Mouse (Mus musculus) ES-Bruce4 (cell line): ENCODE results near the gene Trappc2l. TPM values are rescaled to one million over a fixed set of nuclear protein-coding genes. Genes with fewer than 3 reads are reported as not detected.
"Not testable (repeated sequence)": the region's sequence is repeated elsewhere in the genome, so short reads cannot be mapped to it uniquely, and the experiment has no call there.

Experiments used
- H3K27ac ChIP-seq: 2 replicates; pipeline ENCODE4 v1.5.1; 2012; ENCODE audit warnings: low read length, inconsistent platforms; ENCODE audit not compliant: insufficient read depth
- H3K27me3 ChIP-seq: 2 replicates; pipeline ENCODE4 v1.6.1; 2012; ENCODE audit warnings: mild to moderate bottlenecking, low read length, inconsistent platforms; ENCODE audit not compliant: control insufficient read depth, poor library complexity, insufficient read depth, severe bottlenecking
- H3K36me3 ChIP-seq: 2 replicates; pipeline ENCODE4 v1.6.1; 2012; ENCODE audit warnings: inconsistent platforms, mild to moderate bottlenecking, low read length, moderate library complexity; ENCODE audit not compliant: control insufficient read depth, poor library complexity, insufficient read depth, severe bottlenecking
- H3K4me1 ChIP-seq: one replicate; pipeline ENCODE4 v1.8.1; 2011; ENCODE audit warnings: low read length; ENCODE audit not compliant: control insufficient read depth, insufficient read depth
- H3K4me3 ChIP-seq: 2 replicates; pipeline ENCODE4 v1.5.1; 2011; ENCODE audit warnings: low read depth, mild to moderate bottlenecking, low read length
- H3K9ac ChIP-seq: 2 replicates; pipeline ENCODE4 v1.6.1; 2012; ENCODE audit warnings: low read depth, mild to moderate bottlenecking, inconsistent platforms; ENCODE audit not compliant: poor library complexity, severe bottlenecking
- H3K9me3 ChIP-seq: replicated peaks from 2 replicates; pipeline ENCODE4 v1.6.1; 2012; ENCODE audit warnings: mild to moderate bottlenecking, low read length, inconsistent platforms; ENCODE audit not compliant: control insufficient read depth, poor library complexity, insufficient read depth, severe bottlenecking
- CTCF ChIP-seq: IDR thresholded peaks from one replicate; pipeline ENCODE4 v1.8.1; 2011; ENCODE audit warnings: low read depth, low read length
- EP300 ChIP-seq: IDR thresholded peaks from 2 replicates; pipeline ENCODE4 v1.6.1; 2011; ENCODE audit warnings: low read depth, low read length; ENCODE audit not compliant: insufficient read depth
- POLR2A ChIP-seq: IDR thresholded peaks from one replicate; pipeline ENCODE4 v1.8.1; 2011; ENCODE audit warnings: low read length; ENCODE audit not compliant: insufficient read depth
- polyA plus RNA-seq: library from polyadenylated mRNA; stranded (reverse); fragments of >200 nt; gene quantifications from 2 replicates; pipeline ENCODE4 v1.2.4, GENCODE M21; 2011; ENCODE audit warnings: low read depth; ENCODE audit not compliant: missing spikeins, insufficient read depth, insufficient read length

Gene Trappc2l
- polyA plus RNA-seq, 1 experiment, result 19.3 TPM

GRCm38 (mm10) chr8:122625811-122626210 lies 14.4 kb downstream of the Trappc2l start:
- Histone ChIP-seq H3K9me3 (no peaks in the 10 kb centered on the region), H3K9ac (no peak overlapping the region), H3K27me3 (no peaks in the 10 kb centered on the region), H3K4me3 (no peak overlapping the region), H3K27ac (no peak overlapping the region), H3K4me1 (no peaks in the 10 kb centered on the region), H3K36me3 (no peaks in the 10 kb centered on the region)
- TF ChIP-seq CTCF, result no peak
- no peak for TF ChIP-seq EP300
- no peak for TF ChIP-seq POLR2A

- Histone ChIP-seq H3K27me3 (no peaks in the 10 kb centered on the region), H3K27ac (no peak overlapping the region), H3K4me1 (no peaks in the 10 kb centered on the region), H3K4me3 (no peak overlapping the region), H3K9ac (no peak overlapping the region), H3K9me3 (no peaks in the 10 kb centered on the region), H3K36me3 (no peaks in the 10 kb centered on the region)
- no peak for TF ChIP-seq POLR2A
Observed at GRCm38 (mm10) chr8:122626896-122627295, 15.5 kb downstream of the Trappc2l start.

GRCm38 (mm10) chr8:122629388-122629787 lies 17.9 kb downstream of the Trappc2l start:
- no peaks in the 10 kb centered on the region for H3K36me3 ChIP-seq
- no peaks in the 10 kb centered on the region for H3K9me3 ChIP-seq
- H3K9ac ChIP-seq, result no peak overlapping the region
- no peak overlapping the region for H3K4me3 ChIP-seq
- no peak overlapping the region for H3K27ac ChIP-seq
- TF ChIP-seq CTCF, result no peak
- no peaks in the 10 kb centered on the region for H3K27me3 ChIP-seq
- H3K4me1 ChIP-seq, result no peaks in the 10 kb centered on the region

GRCm38 (mm10) chr8:122630696-122631095 lies 19.3 kb downstream of the Trappc2l start:
- no peak overlapping the region for H3K27ac ChIP-seq

GRCm38 (mm10) chr8:122632134-122632533 lies 20.7 kb downstream of the Trappc2l start:
- H3K4me3 ChIP-seq, H3K9me3 ChIP-seq, H3K27me3 ChIP-seq, H3K36me3 ChIP-seq, H3K9ac ChIP-seq, H3K4me1 ChIP-seq, H3K27ac ChIP-seq: not testable (repeated sequence)

More at GRCm38 (mm10) chr8:122630696-122631095, 19.3 kb downstream of the Trappc2l start:
- no peaks in the 10 kb centered on the region for H3K4me1 ChIP-seq
- no peaks in the 10 kb centered on the region for H3K9me3 ChIP-seq
- H3K4me3 ChIP-seq, result peak overlapping the region; percentile 54
- TF ChIP-seq POLR2A, result no peak
- no peak for TF ChIP-seq EP300
- no peak for TF ChIP-seq CTCF
- no peaks in the 10 kb centered on the region for H3K27me3 ChIP-seq
- no peaks in the 10 kb centered on the region for H3K36me3 ChIP-seq
- peak overlapping the region; percentile 36 for H3K9ac ChIP-seq

- Histone ChIP-seq H3K9ac (no peak overlapping the region), H3K36me3 (no peaks in the 10 kb centered on the region), H3K27me3 (no peaks in the 10 kb centered on the region), H3K27ac (no peak overlapping the region), H3K4me3 (no peak overlapping the region), H3K4me1 (no peaks in the 10 kb centered on the region), H3K9me3 (no peaks in the 10 kb centered on the region)
- TF ChIP-seq EP300 (no peak), POLR2A (no peak), CTCF (no peak)
Observed at GRCm38 (mm10) chr8:122633205-122633604, 21.8 kb downstream of the Trappc2l start.
